Mouse (Mus musculus) ZHBTc4 (cell line): ENCODE measurements around the gene Prpf39.

ENCODE experiments used
- DNase-seq: peaks from one replicate; pipeline ENCODE4 v3.0.0-alpha.2; 2011; ENCODE audit warnings: low read depth, low spot score

Gene Prpf39

GRCm38 (mm10) chr12:65036190-65036870, at the start of gene Prpf39:
Gene Prpf39, plus strand, starts transcription at chr12:65036333.
- DNase-seq, result peak; percentile 93

DNA sequence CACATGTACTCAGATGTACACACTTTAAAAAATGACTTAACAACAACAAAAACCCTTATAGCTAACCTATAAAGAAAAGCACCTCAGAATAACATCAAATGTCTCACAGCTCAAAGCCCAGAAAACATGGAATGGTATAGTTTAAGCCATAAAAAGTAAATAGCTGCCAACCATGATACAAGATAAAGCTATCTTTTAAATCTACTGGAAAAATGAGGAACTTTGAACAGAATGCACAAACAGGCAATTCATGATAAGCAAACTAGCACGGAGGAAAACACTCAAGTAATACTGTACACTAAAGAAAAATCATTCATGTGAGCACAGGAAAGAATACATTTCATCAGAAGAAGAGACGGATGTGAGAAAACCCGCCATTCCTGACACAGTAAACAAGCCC, 28.4 kb upstream of the Prpf39 start:
- no peak for DNase-seq

DNA sequence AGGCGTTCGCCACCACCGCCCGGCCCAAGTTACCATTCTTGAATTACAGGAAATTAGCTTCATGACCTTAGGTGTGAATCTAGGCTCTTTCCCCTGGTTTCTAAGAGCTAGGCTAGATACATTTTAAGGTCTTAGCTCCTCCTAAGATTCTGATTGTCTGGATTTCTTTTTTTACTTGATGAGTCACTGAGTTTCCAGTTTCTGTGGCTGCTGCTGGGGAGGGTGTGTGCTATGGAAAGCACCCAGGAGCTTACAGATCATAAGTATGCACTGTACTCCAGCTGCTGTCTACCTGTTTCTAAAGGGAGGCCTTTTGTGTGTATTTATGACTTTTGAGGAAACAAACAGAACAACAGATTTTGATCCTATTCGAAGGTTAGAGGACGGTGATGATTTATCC, 13.3 kb upstream of the Prpf39 start:
- no peak for DNase-seq

DNA sequence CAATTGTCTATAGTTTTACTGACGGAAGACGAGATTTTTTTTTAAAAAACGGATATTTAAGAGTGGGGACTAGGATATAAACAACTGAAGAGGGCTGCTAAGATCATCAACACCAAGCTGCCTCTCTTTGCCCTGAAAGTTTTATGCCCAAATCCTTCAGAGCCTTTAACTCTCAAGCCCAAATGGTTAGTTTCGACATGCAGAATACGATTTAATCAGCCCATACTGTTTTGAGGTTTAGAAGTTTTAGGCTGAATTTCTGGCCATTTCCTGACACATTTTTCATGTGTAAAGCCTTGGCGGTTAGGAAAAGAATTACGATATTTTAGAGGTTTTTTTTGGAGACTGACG, 319 bp upstream of the Prpf39 start:
- DNase-seq, result no peak

- DNase-seq, result no peak
These were observed 886 bp downstream of the Prpf39 start for GRCm38 (mm10) chr12:65036892-65037545.

GRCm38 (mm10) chr12:65037546-65037937, 1.4 kb downstream of the Prpf39 start:
- DNase-seq, result no peak

GRCm38 (mm10) chr12:65048799-65049198, 12.7 kb downstream of the Prpf39 start:
- no peak for DNase-seq

DNA sequence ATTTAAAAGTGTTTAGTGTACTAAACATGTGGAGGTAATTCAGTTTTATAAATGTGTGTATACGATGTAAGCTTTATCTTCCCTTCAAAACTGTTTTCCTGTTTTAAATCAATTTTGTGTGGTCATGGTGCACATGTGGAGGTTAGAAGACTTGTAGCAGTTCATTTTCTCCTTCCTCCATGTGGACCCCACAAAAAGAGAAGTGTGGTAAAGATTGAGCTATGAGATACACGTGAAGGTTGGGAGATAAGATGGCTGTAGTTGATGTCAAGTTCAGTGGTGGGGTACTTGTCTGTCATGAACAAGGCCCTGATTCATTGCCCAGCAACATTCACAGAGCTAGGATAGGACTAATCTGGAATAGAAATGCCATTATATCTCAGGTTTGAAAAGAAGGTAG, 22.1 kb downstream of the Prpf39 start:
- no peak for DNase-seq

DNA sequence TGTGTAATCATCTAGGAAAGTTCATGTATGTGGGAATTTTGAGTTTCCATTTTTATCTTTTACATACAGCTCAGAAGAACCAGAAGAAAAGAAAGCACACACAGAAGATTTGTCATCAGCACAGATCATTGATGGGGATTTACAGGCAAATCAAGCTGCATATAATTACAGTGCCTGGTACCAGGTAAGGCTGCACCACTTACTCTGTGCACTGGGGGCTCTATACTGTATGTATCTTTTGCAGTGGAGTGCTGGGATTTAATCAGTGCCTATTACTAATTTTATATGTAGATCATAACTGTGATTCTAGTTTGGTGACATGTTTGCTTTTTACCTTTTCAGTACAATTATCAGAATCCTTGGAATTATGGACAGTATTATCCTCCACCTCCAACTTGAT, 24.9 kb downstream of the Prpf39 start:
- no peak for DNase-seq

GRCm38 (mm10) chr12:65065241-65065640, 29.1 kb downstream of the Prpf39 start:
- no peak for DNase-seq

DNA sequence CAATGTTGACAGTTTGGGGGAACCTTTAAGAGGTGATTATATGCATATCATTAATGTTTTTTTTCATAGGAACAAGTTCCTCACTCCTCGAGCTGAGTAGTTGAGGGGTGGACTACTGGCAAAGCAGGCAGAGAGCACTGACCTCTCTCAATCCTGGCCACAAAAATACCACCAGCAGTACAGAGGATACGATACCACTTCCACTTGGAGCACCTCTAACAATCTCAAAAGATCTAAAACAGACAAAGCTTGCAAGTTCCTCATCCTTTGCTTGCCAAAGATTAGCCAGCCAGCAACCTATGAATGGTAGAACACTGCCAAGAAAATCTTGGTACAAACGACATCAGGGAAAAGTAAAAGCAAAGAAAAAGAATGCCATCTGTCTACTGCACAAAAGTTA, 30.1 kb downstream of the Prpf39 start:
- DNase-seq, result no peak

DNA sequence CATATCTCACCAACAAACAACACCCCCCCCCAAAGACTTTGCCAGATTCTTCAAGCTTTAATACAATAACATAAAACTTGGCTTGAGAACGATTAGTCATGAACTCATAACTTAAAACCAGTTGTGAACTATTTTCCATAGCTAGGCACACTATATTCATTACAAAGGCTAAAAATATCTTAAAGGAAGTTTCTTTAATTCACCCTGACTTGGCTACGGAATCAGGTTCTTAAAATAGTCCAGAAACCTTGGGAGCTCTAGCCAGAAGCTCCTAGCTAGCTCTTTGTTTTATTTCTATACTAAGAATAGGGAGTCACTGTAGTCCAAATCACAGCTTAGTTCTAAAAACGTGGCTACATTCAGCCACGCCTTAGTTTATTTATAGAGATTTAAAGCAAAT, 32.3 kb downstream of the Prpf39 start:
- DNase-seq, result no peak

GRCm38 (mm10) chr12:65072911-65073610, 36.9 kb downstream of the Prpf39 start:
- DNase-seq, result peak; percentile 52

DNA sequence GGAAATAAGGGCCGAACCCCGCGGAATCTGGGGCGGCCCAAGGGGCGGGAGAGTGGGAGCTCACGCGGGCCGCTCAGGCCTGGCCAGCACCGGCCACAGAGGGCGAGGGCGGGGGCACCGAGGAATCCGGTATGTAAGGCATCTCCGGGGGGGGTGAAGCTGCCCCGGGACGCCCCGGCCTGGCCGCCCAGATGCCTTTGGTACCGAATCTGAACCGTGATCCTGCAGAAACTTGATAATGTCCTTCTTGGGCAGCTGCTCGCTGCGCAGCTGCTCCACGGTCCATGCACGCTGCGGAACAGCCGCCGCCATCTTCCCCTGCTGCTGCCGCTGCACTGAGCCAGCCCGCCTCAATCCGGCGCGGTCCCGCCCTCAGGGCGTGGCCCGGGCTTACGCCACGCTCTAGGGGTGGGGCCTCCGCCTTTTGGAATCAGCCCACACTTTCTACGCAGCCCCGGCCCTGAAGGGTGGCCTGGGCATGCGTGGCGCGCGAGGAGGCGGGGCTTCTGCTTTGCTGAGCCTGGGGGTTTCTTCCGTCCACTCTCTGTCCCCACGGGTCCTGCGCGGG, 37.6 kb downstream of the Prpf39 start, which contains the start of gene Fkbp3:
Gene Fkbp3, minus strand, starts transcription at position 397 of the 568 bp plus-strand sequence.
- DNase-seq, result peak; percentile 99

DNA sequence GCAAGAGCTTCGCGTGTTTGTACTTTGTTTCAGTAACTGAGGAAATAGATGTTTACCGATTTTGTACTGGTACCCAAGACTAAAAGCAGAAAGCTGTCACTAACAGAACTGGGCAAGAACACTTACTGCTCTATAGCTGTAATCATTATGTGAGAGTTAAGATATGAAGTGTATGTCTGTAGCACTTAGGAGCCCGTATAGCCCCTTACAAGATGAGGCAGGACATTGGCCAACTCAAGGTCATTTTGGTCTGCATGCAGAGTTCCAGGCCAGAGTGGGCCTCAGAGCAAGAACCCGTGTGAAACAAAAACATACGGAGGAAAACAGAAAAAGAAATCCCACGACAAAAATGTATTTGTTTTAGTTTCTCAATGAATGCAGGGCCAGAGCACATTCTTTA, 38.5 kb downstream of the Prpf39 start:
- DNase-seq, result no peak

GRCm38 (mm10) chr12:65075085-65075732, 39.1 kb downstream of the Prpf39 start, which contains the start of gene Fancm:
Gene Fancm, plus strand, starts transcription at chr12:65075603.
- peak; percentile 97 for DNase-seq

- DNase-seq, result no peak
These were observed 39.7 kb downstream of the Prpf39 start for GRCm38 (mm10) chr12:65075733-65076310.

DNA sequence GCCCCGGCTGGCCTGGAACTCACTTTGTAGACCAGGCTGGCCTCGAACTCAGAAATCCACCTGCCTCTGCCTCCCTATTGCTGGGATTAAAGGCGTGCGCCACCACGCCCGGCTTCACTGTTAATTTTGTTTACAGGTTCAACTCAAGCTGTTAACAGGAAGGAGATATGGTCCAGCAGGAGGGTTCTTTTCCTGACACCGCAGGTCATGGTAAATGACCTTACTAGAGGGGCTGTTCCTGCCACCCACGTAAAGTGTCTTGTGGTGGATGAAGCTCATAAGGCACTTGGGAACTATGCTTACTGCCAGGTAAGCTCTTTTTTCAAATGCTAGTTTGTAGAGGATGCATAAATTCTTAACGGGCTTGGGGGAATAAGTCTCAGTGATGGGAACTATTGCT, 40.8 kb downstream of the Prpf39 start:
- DNase-seq, result no peak

DNA sequence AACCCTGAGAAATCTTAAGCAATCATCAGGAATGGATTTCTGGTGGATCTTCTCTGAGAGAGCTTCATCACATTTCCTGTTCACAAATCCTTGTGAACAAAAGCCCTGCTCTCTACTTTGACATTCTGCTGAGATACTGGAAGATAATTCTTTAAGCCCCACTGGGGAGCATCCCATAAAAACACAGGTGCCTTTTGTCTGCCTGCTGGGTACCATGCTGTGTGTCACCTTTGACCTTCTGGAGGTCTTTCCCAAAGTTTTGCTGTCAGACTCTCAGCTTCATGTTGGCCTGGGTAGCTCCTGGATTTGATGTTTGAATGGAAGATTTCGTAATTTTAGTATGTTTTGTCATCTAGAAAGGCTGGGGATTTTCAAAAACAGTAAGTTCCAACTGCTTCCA, 72.6 kb downstream of the Prpf39 start:
- peak; percentile 72 for DNase-seq

GRCm38 (mm10) chr12:65111503-65111902, 75.4 kb downstream of the Prpf39 start:
- DNase-seq, result peak; percentile 31

GRCm38 (mm10) chr12:65112811-65113210, 76.7 kb downstream of the Prpf39 start:
- peak; percentile 81 for DNase-seq
